Mouse (Mus musculus): Measurements from ENCODE around the gene Arl15. TPM values are rescaled to one million over a fixed set of nuclear protein-coding genes. Genes with fewer than 3 reads are reported as not detected.

Gene Arl15
- total and polyA plus RNA-seq, 2 experiments from 2014 or later, result 13.6 to 32.6 TPM

DNA sequence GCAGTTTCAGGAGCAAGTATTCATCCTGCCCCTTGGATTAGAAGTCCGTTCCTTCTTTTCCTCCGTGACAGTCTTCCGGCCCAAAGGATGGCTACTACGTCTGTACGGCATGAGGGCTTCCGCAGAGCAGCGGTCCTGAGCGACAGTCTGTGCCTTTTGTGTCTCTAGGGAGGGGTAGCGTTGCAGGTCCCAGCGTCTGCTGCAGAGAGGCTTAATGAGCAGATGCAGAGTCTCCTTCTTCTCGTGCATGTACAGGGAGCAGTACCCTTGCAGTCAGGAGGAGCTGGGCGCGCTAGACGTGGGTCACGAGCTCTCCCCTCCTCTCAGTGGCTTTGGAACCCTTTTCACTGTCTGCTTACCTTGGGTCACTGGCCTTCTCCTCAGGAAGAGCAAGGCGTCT, 94.4 kb downstream of the Arl15 start:
- no peak overlapping the region for H3K4me3 ChIP-seq (ENCODE audit: low read length)
- DNase-seq (ENCODE audit: low spot score), result no peak
- WGBS, result 39% methylated on average over 16 of the region's 16 CpGs
- no peak overlapping the region for H3K9ac ChIP-seq (replicated peaks; ENCODE audit: low read length)
- no peaks in the 10 kb centered on the region for H3K4me1 ChIP-seq (ENCODE audit: insufficient read depth, low read length)
- H3K4me2 ChIP-seq (ENCODE audit: low read depth, low read length), result peak overlapping the region; percentile 19; the same call in 1 of the 2 replicates
- no peaks in the 10 kb centered on the region for H3K9me3 ChIP-seq (ENCODE audit: low read length)
- H3K27me3 ChIP-seq (ENCODE audit: insufficient read depth, low read length), result no peaks in the 10 kb centered on the region
- no peak for TF ChIP-seq CTCF (IDR thresholded peaks at IDR 0.05; ENCODE audit: low read depth)
- peak; percentile 50 for ATAC-seq
- H3K27ac ChIP-seq, result no peak overlapping the region
- no peaks in the 10 kb centered on the region for H3K36me3 ChIP-seq (ENCODE audit: insufficient read depth, low read length)

DNA sequence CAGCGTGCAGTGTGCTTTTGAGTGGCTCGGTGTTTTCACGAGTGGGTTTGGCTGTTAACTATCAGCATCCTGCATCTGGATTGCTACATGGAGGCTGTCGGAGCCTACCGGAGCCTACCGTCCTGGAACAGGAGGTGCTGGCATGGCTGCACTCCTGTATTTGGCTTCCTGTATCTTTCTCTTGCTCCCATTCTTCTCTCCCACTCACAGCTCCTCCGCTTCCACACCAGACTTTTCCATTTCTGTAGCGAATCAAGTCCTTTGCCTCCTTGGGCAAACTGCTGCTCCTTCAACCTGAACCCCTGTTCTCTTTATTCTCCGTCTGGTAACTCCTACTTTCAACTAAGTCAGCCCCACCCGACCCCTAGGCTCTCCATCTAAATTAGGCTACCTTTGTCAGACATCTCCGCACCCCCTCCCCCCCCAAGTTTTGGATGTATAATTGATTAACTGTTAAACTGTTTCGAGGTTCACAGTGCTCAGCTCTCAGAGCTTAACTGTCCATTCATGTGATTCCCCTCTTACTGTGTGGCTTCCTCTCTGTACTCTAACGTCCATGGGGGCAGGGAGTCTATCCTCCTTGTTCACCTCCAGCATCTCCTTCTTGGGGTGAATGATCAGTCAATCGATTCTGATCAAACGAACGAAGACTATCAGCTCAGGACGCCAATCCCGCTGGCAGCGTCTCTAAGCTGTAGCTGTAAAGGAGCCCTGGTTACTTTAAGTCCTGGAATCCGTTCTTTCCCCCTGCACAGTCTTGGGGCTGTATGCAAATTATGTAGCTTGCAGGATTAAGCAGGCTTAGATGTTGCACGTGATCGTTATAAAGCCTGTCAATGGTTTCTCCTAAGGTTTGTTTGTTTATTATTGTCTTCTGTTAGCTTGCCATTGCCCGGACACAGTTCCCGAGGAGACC, 95.1 kb downstream of the Arl15 start:
- WGBS, result 62% methylated on average over 24 of the region's 24 CpGs
- ATAC-seq, result no peak; the same call in 1 of the 2 replicates
- no peak for TF ChIP-seq CTCF (IDR thresholded peaks at IDR 0.05; ENCODE audit: low read depth)
- H3K36me3 ChIP-seq (ENCODE audit: insufficient read depth, low read length), result no peaks in the 10 kb centered on the region
- H3K9ac ChIP-seq (replicated peaks; ENCODE audit: low read length), result no peak overlapping the region
- H3K4me1 ChIP-seq (ENCODE audit: insufficient read depth, low read length), result no peaks in the 10 kb centered on the region
- H3K4me2 ChIP-seq (ENCODE audit: low read depth, low read length), result peak overlapping the region; percentile 19; the same call in 1 of the 2 replicates
- no peak overlapping the region for H3K4me3 ChIP-seq (ENCODE audit: low read length)
- no peaks in the 10 kb centered on the region for H3K9me3 ChIP-seq (ENCODE audit: low read length)
- H3K27ac ChIP-seq, result no peak overlapping the region
- DNase-seq (ENCODE audit: low spot score), result no peak
- H3K27me3 ChIP-seq (ENCODE audit: insufficient read depth, low read length), result no peaks in the 10 kb centered on the region

DNA sequence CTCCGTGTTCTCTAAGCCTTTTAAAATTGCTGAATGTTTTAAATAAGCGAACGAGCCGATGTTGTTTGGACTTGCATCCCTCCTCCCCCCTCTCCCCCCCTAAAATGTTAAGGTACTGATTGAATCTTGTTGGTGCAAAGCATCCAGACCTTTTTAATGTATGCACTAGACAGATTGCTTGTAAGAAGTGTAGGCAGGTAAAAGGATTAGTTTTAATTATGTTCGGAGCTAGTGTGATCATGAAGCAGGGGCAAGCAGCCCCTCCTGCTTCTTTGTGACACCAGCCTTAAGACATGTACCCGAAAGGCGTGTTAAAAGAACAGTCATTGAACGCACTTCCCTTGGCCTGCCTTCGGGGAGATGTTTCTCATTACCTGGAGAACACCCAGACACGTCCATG, 102.4 kb downstream of the Arl15 start:
- Histone ChIP-seq H3K9me3 (ENCODE audit: low read length) (no peaks in the 10 kb centered on the region), H3K4me2 (ENCODE audit: low read depth, low read length) (no peak overlapping the region), H3K4me1 (ENCODE audit: insufficient read depth, low read length) (no peaks in the 10 kb centered on the region), H3K9ac (replicated peaks; ENCODE audit: low read length) (no peak overlapping the region), H3K36me3 (ENCODE audit: insufficient read depth, low read length) (no peaks in the 10 kb centered on the region), H3K27ac (no peak overlapping the region), H3K27me3 (ENCODE audit: insufficient read depth, low read length) (no peaks in the 10 kb centered on the region), H3K4me3 (ENCODE audit: low read length) (no peak overlapping the region)
- TF ChIP-seq CTCF (IDR thresholded peaks at IDR 0.05; ENCODE audit: low read depth), result no peak
- no peak for ATAC-seq
- DNase-seq (ENCODE audit: low spot score), result no peak
- 83% methylated on average over 10 of the region's 10 CpGs for WGBS

DNA sequence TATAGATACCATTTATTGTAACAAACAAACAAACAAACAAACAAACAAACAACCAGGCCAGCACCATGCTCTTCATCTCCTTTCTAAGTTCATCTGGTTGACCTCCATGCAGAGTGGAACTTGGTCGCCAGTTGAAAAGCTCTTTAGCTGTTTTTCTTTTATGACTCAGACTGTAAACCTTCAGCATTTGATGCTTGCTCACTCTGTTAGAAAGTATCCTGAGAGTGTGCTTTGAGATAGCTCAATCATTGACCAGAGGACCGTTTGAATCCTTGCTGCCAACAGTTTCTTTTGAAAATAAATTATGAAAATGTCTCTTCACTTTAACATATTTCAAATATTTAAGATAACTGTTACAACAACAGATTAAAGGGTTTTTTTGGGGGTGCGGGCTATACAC, 103.2 kb downstream of the Arl15 start:
- no peaks in the 10 kb centered on the region for H3K9me3 ChIP-seq (ENCODE audit: low read length)
- DNase-seq (ENCODE audit: low spot score) (no peak), ATAC-seq (no peak)
- H3K27ac ChIP-seq, result no peak overlapping the region
- no peak for TF ChIP-seq CTCF (IDR thresholded peaks at IDR 0.05; ENCODE audit: low read depth)
- H3K27me3 ChIP-seq (ENCODE audit: insufficient read depth, low read length), result no peaks in the 10 kb centered on the region
- 92% methylated on average over 3 of the region's 3 CpGs for WGBS
- no peak overlapping the region for H3K9ac ChIP-seq (replicated peaks; ENCODE audit: low read length)
- H3K36me3 ChIP-seq (ENCODE audit: insufficient read depth, low read length), result no peaks in the 10 kb centered on the region
- H3K4me3 ChIP-seq (ENCODE audit: low read length), result no peak overlapping the region
- no peaks in the 10 kb centered on the region for H3K4me1 ChIP-seq (ENCODE audit: insufficient read depth, low read length)
- no peak overlapping the region for H3K4me2 ChIP-seq (ENCODE audit: low read depth, low read length)

DNA sequence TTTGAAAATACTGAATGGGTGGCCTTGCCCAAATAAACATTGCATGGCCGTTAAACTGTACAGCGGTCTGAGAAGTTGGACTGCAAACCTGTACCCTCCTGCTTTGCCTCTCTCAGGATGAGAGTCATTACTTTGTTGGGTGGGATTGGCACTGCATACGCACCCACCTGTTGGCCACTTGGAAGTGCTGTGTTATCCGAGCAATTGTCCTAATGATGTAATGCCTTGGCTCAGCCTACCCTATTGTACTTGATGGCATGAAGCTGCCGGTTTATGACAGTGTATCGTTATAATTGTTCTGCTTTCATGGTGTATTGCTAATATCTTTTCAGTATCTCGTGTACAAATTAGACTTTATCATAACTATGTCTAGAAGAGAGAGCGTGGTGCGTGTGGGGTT, 103.6 kb downstream of the Arl15 start:
- DNase-seq (ENCODE audit: low spot score), result no peak
- H3K27me3 ChIP-seq (ENCODE audit: insufficient read depth, low read length), result no peaks in the 10 kb centered on the region
- no peaks in the 10 kb centered on the region for H3K9me3 ChIP-seq (ENCODE audit: low read length)
- H3K36me3 ChIP-seq (ENCODE audit: insufficient read depth, low read length), result no peaks in the 10 kb centered on the region
- no peak overlapping the region for H3K27ac ChIP-seq
- no peaks in the 10 kb centered on the region for H3K4me1 ChIP-seq (ENCODE audit: insufficient read depth, low read length)
- H3K9ac ChIP-seq (replicated peaks; ENCODE audit: low read length), result no peak overlapping the region
- no peak overlapping the region for H3K4me2 ChIP-seq (ENCODE audit: low read depth, low read length)
- WGBS, result 86% methylated on average over 9 of the region's 9 CpGs
- TF ChIP-seq CTCF (IDR thresholded peaks at IDR 0.05; ENCODE audit: low read depth), result no peak
- no peak for ATAC-seq
- H3K4me3 ChIP-seq (ENCODE audit: low read length), result no peak overlapping the region

DNA sequence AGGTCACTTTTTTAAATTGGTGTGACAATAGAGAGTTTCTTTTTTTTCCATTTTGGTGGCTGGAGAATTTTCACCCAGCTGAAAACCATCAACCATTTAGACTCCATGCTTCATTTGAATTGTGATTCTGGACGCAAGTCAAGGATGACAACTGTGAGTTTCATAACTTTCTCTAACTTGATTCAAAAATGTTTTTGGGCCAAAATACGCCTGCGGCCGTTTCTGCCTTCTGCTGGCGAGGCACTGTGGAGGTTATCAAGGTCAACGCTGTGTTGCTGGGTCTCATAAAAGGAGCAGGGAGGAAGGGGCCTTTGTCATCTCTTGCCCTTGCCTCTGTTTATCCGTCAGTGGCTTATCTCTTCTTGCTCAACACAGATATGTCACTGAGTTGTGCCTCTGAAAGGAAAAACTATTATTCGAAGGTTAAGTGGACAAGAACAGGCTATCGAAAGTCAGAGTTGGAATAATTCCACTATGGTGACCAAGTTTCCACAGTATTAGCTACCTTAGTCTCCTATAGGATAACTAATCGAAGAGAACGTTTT, 106.8 kb downstream of the Arl15 start:
- Histone ChIP-seq H3K36me3 (ENCODE audit: insufficient read depth, low read length) (no peaks in the 10 kb centered on the region), H3K9ac (replicated peaks; ENCODE audit: low read length) (no peak overlapping the region), H3K9me3 (ENCODE audit: low read length) (no peaks in the 10 kb centered on the region), H3K27me3 (ENCODE audit: insufficient read depth, low read length) (no peaks in the 10 kb centered on the region), H3K27ac (no peak overlapping the region), H3K4me2 (ENCODE audit: low read depth, low read length) (no peak overlapping the region), H3K4me3 (ENCODE audit: low read length) (no peak overlapping the region), H3K4me1 (ENCODE audit: insufficient read depth, low read length) (no peaks in the 10 kb centered on the region)
- DNase-seq (ENCODE audit: low spot score) (no peak), ATAC-seq (no peak)
- WGBS, result 95% methylated on average over 11 of the region's 11 CpGs
- no peak for TF ChIP-seq CTCF (IDR thresholded peaks at IDR 0.05; ENCODE audit: low read depth)

DNA sequence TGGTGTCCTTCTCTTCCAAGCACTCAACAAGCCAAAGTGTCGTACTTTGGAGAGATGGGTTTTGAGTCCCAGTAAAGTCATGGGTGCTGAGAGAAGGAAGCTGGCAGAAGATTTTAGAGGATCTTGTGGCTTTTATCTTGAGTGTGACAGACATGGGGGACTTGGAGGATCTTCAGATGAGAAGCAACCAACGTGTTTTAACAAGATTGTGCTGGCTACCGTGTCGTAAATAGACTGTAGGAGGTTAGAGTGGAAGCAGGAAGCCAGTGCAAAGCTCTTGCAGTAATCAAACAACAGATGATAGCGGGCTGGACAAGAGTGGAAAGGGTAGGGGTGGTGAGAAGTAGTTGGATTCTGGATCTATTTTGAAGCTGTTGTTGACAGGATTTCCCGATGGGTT, 109.0 kb downstream of the Arl15 start:
- no peak for DNase-seq (ENCODE audit: low spot score)
- ATAC-seq, result no peak
- Histone ChIP-seq H3K4me1 (ENCODE audit: insufficient read depth, low read length) (no peaks in the 10 kb centered on the region), H3K4me2 (ENCODE audit: low read depth, low read length) (no peak overlapping the region), H3K9ac (replicated peaks; ENCODE audit: low read length) (no peak overlapping the region), H3K9me3 (ENCODE audit: low read length) (no peaks in the 10 kb centered on the region), H3K27ac (no peak overlapping the region), H3K36me3 (ENCODE audit: insufficient read depth, low read length) (no peaks in the 10 kb centered on the region), H3K27me3 (ENCODE audit: insufficient read depth, low read length) (no peaks in the 10 kb centered on the region), H3K4me3 (ENCODE audit: low read length) (no peak overlapping the region)
- no peak for TF ChIP-seq CTCF (IDR thresholded peaks at IDR 0.05; ENCODE audit: low read depth)
- 94% methylated on average over 6 of the region's 6 CpGs for WGBS

Data from hindbrain, postnatal 0 days (tissue).